Mouse (Mus musculus) erythroid progenitor cell, adult 5-6 weeks (primary cell): ENCODE results near the gene Lyplal1. TPM values are rescaled to one million over a fixed set of nuclear protein-coding genes. Genes with fewer than 3 reads are reported as not detected.

Experiments
- ATAC-seq: replicated peaks from 2 replicates; pipeline ENCODE4 v1.8.0; 2016; ENCODE audit warnings: moderate number of reproducible peaks, mild to moderate bottlenecking, moderate TSS enrichment, inconsistent platforms; ENCODE audit not compliant: poor library complexity, low FRiP score, severe bottlenecking
- total RNA-seq, 2 experiments: library from RNA; stranded (forward) in 1 of 2; stranded (reverse) in 1 of 2; fragments of 150-400 nt in 1 of 2; fragments of 186-747, 209-891 nt in 1 of 2; gene quantifications; 2 replicates each; pipeline versions ENCODE4 v1.2.3 to v1.2.4; 2015 to 2017; ENCODE audit warnings: low replicate concordance in 2 of 2

Gene Lyplal1
- total RNA-seq, 2 experiments from 2014 or later: not detected

- no peak for ATAC-seq
Observed at GRCm38 (mm10) chr1:186043709-186044452, 73.2 kb downstream of the Lyplal1 start.

GRCm38 (mm10) chr1:186041841-186042240, 75.3 kb downstream of the Lyplal1 start:
- no peak for ATAC-seq
